Mouse (Mus musculus) MN1 (cell line): ENCODE results near the gene Smtnl1.
A peak's percentile ranks its signal among the peaks of the same experiment; 100 is the strongest.
"Not testable (repeated sequence)": the region's sequence is repeated elsewhere in the genome, so short reads cannot be mapped to it uniquely, and the experiment has no call there.

Experiments
- DNase-seq: peaks from one replicate; pipeline ENCODE4 v3.0.0-alpha.2; 2016; ENCODE audit warnings: low spot score

Smtnl1 gene

DNA sequence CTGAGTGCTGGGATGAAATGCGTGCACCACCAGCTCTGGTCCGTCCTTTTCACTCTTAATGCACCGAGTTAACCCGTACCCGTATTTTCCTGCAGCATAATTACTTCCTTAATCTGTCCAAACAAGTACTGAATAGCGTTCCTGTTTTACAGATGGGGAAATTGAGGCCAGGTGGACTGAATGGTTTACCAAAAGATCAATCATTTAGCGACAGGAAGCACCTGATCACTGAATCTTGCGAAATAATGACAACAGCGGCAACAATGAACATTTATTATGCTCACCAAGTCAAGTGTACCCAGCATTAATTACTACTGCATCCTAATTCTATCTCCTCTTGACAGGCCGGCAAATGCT, 16.1 kb upstream of the Smtnl1 start, which contains the start of gene Slc43a1:
Slc43a1 (plus strand) TSS at position 258 of the 357 bp plus-strand sequence.
- no peak for DNase-seq

DNA sequence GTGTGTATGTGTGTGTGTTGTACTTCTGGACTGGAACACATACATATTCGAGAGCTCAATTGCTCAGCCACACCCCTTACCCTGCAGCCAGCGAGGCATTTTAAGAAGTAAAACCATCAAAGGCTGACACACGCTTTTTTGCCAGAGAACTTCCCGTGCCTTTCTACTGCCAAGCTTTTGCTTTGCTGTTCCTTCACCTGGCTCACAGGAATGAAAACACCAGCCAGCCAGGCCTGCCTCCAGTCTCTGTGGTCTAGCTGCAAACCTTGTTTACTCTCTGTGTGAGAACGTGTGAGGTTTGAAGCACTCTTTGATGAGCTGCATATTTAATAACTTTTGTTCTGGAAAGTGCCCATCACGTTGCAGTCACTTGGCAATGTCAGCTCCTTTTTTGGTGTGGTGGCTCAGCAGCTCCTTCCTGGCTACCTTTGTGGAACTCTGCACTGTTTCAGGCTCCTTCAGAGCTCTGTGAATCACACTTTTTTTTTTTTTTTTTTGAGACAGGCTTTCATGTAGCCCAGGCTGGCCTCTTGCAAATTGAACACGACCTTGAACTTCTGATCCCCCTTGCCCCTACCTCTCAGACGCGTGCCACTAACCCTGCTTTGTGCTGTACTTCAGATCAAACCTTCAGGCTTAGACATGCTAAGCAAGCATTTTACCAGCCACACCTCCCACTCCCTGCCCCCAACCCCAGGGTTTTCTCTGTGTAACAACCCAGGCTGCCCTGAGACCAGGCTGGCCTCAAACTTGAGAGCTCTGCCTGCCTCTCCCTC, 15.6 kb upstream of the Smtnl1 start:
- no peak for DNase-seq

DNA sequence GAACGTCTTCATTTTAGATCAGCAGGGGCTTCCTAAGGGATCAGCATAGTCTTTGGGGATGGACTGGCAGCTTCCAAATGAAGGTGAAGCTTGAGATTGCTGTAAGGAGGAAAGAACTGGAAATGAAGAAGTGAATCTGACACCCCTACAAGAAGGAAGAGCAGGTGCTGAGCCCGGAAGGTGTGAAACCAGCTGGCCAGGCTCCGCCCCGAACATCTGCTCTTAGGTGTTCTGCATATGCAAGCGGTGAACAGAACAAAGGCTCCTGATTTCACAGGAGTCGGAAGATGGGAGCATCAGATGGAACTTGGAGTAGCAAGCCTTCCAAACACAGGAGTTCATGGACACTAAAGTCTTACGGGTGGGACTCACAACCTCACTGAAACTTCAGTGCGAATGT, 14.7 kb upstream of the Smtnl1 start:
- DNase-seq: no peak

DNA sequence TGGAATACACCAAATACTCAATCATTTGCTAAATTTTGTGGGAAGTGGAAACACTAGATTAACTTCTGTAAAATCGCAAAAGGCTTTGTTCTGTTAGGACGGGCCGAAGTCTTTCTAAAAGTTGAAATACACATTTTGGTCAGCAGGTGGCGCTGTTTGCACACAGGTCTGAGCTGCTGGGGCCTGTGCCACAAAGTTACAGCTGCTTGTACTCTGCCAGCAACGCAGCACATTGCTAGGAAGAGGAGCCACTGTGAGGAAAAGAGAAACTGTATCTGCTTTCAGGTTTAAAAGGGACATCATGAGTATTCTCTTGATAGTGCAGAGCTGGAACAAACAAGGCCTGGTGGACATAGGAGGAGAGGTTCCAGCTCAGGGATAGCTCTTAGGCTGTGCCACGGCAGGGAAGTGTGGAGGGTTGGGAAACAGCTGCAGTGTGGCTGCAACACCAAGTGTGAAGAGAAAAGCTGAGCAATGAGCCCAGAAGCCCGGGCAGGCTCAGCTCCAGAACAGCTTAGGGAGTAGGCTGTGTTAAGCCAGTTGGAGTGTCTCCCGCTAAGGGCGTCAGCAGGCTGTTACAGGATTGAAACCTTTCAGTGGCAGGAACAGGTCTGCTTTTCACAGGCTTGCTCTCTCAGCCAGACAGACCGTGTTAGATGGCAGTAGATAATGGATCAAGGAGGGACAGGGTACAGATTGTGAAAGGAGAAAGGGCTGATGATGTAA, 9.4 kb upstream of the Smtnl1 start:
- peak; percentile 89 for DNase-seq

DNA sequence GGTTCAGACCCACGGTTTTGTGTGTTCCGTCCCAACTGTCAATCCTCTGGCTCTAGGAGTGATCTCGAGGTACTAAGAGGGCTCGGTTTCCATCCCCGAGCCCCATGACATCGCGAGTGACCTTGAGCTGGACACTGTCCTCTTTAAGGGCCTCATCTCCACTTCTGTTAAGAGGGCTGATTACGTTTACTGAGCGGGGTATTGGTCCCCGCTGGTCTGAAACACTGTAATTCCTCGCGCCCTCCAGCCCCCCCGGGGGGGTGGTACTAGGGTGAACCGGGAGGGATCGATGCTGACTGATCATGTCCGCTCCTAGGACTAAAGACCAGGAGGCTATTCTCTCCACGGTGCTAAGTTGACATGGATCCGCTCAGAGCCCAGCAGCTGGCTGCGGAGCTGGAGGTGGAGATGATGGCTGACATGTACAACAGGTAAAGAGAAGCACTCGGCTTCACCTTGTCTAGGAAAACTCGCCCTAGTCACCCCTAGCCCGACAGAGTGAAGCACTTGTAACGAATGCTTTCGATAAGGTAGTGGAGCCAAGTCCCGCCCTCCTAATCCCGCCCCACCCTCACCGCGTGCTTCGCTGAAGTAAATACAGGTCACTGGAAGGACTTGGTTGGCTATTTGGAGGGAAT, 5.0 kb upstream of the Smtnl1 start:
- peak; percentile 45 for DNase-seq

DNA sequence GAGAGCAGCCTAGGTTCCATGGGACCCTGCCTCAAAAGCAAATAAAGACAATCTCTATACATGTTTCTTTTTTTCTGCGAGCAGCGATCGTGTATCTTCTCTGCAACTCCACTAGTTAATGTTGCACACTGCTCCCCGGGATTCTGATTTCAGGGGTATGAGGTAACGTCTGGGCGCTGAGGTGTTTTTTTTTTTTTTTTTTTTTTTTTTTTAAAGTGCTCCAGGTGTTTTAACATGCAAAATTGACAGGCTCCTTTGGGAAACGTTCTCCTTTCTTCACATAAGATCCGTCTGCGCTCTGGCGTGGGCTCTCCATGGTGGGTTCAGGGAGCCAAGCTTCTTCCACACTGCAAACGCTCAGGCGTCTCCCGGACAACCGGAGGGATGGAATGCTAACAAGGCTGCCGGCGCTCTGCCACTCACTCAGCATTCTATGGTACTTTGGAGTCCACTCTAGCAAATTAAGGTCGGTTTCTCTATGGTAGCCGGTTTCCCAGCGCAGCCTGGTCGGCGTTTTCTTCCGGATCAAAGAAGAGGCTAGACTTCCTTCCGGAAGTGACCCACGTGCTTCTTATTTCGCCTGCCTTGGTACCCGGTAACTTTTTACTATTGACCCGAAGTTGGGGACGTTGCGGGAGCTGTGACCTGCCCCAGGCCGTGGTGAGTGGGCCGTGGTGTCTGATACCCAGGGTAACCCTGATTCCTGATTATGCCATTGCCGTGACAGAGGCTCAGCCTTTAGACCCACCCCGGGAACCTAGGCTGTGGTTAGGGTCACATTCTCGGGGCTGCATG, 4.2 kb upstream of the Smtnl1 start, which contains the start of gene Timm10:
Timm10 (plus strand) TSS at position 510 of the 795 bp plus-strand sequence.
- DNase-seq: peak; percentile 95

DNA sequence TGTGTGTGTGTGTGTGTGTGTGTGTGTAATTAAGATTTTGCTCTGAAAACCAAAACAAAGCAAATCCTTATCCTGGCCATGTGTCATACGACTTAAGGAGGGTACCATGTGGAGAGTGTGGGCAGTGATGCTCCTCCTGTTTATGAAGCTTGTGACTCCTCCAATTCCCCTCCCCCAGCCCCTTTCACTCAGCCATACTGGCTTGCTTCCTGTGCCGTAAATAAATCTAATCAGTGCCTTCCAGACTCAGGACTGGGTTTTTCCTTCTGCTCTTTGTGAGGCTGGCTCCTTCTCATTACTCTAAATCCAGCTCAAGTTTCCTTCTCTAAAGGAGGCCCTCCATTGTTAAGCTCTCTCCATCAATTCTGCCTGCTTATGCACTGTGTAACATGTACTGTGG, 785 bp upstream of the Smtnl1 start:
- peak; percentile 72 for DNase-seq

DNA sequence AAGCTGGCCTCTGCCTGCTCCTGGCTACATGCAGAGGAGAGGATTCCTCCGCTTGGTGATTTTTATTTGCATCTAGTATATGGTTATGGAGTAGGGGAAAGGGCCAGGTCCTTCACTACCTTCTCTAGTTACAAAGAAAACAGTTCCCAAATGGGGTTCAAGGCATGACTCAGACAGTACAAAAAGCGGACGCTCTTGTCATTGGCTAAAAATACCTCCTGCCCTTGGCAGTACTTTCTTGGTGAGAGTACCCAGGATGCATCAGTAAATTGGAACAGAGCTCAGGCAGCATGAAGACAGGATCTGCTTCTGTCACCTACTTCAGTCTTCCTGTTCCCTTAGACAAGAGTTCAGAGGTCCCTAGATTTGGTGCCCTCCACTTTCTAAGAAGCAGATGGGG, 2.6 kb downstream of the Smtnl1 start:
- DNase-seq: no peak

DNA sequence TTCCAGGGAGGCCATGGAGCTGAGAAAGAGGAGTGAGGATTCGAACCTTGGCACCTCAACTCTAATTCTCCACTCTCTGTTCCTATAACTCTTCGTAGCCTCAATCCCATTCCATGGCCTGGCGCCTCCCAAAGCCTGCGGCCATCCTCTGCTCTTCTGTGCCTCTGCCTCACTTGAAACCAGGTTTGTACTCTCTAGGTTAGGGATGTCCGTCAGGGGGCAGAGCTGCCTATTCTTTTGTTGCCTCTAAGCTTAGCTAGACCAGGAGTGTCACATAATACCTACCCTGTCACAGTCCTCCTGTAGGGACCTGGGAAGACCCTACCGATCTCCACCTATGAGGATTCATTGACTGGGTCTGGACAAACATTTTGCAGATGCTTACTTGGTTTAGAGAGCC, 9.8 kb downstream of the Smtnl1 start:
- DNase-seq: no peak

DNA sequence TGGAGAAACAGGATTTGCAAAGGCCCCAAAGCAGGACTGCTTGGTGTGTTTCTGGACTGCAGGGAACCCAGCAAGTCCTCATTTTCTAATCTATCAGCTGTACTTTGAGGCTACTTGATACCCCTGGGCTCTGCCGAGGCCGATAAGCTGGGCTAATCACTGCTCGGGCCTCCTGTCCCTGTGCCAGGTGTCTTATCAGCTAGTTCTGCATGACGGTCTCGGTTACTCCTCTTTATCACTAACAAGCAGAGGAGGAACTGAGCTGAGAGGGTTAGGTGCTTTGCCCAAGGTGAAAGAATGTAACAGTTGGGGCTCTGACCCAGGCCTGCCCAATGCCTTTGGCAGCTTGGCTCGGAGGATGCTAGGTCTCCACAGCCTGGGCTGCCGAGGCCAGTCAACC, 10.6 kb downstream of the Smtnl1 start:
- DNase-seq: no peak

DNA sequence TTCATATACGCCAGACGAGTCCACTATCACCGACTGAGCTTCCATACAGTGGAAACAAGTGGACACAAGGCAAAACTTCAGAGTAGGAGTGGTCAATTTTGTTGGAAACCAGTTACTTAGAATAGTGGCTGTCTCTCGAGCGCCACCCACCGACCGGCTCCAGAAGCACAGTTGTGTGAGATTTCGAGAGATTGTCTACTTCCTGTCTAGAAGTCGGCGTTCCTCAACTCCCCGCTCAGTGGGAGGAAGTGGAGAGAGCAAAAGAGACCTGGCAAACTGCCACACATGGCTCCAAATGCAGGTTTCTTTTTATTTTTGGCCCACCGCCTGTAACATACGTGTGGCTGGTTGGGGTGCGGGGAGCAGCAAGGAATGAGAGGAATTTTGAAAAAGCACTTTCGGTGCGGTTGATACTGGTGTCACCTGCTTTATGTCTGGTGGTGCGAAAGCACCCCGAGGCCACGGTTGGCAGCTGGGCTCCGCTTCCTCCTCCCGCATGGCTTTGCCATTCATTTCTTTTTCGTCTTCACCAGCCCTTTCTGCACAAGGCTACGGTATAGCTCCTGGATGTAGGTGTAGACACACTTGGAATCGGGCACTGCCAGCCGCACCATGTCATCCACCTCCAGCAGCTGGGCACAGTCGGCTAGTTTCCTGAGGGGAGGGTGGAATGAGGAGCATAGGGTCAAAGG, 11.4 kb downstream of the Smtnl1 start:
- DNase-seq: no peak

DNA sequence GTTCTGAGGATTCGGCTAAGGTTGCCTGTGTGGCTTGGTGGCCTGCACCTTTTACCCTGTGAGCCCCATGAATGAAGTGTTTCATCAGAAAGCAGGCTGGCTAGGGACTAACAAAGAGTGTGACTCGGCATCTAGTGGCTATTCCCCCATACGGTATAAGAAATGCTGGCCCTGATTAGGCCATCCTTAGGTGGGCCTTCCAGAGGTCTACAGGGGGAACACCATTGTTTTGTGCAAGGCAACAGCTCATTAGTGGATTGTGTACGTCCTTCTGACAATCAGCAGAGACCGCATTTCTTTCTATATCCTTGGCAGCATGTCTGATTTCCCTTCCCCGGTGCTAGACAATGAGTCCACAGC, 11.9 kb downstream of the Smtnl1 start:
- no peak for DNase-seq

DNA sequence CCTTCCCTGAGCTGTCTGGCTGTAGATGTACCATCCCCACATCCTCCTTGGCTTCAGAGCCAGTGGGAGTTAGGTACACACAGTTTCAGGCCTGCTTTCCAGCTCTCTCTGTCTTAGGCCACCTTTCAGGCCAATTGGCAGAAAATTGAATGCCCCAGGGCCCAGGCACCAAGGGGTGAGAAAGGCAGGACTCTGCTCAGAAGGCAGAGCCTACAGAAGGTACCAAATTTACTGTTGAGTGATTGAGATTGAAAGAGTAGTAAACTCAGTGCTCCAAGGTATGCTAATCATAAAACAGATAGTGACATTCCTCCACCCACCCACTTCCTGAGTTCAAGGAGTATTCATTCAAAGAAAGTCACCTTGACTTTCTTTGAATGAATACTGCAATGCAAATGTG, 13.1 kb downstream of the Smtnl1 start:
- DNase-seq: no peak

DNA sequence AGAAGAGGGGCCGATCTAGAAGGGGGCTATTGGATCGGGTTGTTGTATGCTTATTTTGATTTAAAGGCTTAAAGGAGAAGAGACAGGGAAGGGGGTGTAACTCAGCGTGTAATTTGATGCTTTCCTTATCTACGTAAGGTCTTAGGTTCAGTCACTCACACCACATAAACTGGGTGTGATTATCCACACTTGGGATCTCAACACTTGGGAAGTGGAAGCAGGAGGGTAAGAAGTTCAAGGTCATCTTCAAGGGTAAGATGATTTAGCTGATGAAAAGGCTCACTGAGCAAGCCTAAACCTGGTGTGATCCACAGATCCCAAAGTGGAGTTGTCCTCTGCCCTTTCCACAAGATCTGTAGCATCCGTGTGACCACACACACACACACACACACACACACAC, 15.9 kb downstream of the Smtnl1 start:
- no peak for DNase-seq

DNA sequence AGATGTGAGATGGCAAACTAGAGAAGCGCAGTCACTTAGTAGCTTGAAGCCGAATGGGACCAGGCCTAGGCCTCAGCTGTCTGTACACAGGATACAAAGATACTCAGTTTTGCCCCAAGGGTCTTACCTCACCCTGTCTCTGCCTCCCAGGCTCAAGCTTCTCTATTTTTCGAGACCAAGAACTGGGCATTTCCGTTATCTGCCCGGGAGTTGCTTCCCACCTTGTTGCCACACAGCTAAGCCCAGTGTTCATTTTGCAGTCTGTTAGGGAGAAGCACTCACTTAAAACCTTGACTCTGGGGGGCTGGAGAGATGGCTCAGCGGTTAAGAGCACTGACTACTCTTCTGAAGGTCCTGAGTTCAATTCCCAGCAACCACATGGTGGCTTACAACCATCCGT, 18.5 kb downstream of the Smtnl1 start:
- DNase-seq: no peak

DNA sequence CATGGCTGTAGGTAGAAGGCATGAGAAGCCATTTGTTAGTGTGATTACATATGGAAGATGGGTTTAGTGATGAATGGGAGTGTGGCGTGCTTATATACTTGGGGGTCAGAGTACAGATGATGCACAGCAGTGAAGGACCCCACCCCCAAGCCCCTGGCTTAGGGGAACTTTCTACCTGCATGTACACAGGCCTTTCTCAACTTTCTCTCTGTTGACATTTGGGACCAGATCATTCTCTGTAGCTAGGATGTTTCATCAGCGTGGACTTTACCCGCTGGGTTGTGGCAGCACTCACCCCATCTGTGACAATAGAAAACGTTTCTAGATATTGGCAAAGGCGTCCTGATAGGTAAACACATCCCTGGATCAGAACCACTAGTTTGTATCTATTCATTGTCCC, 21.2 kb downstream of the Smtnl1 start:
- not testable (repeated sequence) for DNase-seq

DNA sequence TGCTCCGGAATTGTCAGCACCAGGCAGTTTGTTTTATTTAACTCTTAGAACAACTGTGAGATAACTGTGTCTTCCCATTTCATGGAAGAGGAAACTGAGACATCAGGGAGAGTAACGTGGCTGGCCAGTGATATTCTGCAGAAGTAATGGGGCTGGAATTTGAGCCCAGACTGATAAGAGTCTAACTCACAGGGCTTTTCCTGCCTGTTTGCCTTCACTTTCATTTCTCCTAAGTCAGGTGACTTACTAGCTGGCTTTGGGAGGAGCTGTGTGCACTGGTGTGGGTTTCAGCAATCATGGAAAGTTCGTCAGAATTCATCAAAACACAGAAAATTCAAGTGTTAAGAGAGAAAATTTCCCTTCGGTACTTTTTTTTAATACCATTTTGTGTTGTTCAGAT, 22.1 kb downstream of the Smtnl1 start:
- DNase-seq: no peak

DNA sequence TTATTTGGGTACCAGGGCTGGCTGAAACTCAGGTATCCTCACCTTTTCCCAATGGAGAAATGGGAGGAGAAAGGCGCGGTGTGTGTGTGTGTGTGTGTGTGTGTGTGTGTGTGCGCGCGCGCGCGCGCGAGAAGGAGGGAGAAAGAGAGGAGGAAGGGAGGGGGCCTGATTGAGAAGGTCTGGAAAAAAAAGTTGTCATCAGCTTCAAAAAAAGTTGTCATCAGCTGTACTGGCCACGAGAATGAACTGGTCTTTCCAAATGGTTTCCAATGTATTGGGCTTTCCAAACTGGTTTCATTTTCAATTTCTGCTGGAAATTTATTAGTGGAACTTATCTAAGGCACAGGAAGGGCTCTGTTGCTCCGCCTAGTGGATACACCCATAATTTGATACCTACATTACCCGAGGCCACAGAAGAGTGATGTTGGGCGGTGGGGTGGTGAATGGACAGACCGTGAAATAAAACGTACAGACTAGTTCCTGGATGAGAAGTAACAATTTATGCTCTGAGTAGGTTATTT, 23.4 kb downstream of the Smtnl1 start:
- DNase-seq: peak; percentile 90

DNA sequence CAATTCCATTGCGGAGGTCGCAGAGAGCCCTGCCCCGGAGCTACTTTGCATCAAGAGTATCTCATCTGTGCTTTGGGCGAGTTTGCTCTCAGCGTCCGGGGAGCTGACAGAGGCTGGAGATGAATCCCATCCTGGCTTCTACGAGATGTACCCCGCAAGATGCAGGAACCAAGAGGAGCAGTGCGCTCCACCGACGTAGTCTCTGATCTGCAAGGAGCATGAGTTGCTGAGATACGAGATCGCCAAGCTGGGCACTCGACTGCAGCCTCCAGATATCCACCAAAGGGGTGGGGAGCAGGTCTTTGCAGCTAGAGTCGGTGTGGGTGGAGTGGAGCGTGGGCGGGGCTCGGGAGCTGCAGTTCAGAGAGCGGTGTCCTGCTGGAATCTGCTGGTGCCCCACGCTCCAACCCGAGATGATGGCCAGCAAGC, 23.9 kb downstream of the Smtnl1 start, which contains the start of gene Ube2l6:
Ube2l6 (plus strand) TSS at position 336 of the 429 bp plus-strand sequence.
- DNase-seq: peak; percentile 73

DNA sequence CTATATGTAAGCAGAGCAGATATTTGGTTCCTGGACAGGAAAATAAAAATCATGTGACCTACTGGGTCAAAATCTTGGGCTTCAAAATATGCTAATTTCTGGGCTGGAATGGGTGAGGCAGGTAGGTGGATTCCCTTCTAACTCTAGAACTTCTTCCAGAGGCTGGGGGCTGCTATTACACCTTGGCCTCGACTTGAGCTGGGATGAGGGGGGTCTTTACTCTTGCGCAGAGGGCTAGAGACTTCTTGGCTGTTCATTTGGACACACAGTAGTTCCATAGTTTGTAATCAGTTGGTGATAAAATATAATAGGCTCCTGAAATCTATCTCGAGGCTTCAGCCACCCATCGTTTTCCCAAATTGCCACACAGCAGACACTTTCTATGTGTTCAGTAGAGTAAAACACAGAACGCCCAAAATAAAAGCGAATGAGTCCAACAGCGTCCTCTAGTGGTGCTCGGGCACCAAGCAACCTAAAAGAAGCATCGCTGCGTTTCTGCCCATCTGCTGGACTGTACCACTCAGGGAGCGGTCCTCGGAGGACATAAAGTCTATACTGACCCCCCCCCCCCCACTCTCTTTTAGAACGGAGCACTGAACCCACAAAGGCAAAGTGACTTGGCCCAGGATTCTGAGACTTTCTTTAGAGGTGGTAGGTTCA, 24.5 kb downstream of the Smtnl1 start:
- peak; percentile 87 for DNase-seq

DNA sequence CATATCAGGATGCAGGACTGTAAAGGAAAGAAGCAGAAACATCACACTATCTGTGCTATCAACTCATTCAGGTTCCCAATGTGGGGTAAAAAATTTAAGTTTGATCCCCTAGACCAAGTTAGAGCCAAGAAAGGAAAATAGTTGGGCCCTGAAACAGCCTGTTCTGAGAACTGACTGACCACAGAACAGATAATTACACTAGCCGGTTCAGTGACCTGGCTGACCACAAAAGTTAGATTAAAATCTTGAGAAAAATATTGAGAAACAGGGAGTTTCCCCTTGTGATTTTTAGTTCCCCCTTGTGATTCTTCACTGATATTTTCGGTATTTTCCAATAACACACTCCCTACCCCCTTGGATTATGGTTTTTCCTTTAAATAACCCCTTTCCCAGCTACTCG, 28.6 kb downstream of the Smtnl1 start:
- no peak for DNase-seq
